Mouse (Mus musculus) embryonic facial prominence, embryonic 14.5 days (tissue): ENCODE measurements around the gene Smyd4. TPM values are rescaled to one million over a fixed set of nuclear protein-coding genes. Genes with fewer than 3 reads are reported as not detected.

Source experiments
- ATAC-seq: fragments of 200-750 bp; cut with Nextera tagmentation; 2 replicates; pipeline ENCODE4 v1.8.0; 2017; ENCODE audit warnings: low read depth, moderate number of reproducible peaks, moderate TSS enrichment
- DNase-seq: peaks from one replicate; pipeline ENCODE4 v3.0.0-alpha.2; 2015; ENCODE audit warnings: low spot score
- H3K27ac ChIP-seq: fragments of 300-500 bp; sonication (generic); replicated peaks from 2 replicates; pipeline ENCODE4 v1.5.1; 2014; ENCODE audit warnings: low read depth, mild to moderate bottlenecking, low read length, moderate library complexity
- H3K27me3 ChIP-seq: fragments of 300-500 bp; sonication (generic); replicated peaks from 2 replicates; pipeline ENCODE4 v1.6.1; 2014; ENCODE audit warnings: low read length; ENCODE audit not compliant: control insufficient read depth, insufficient read depth
- H3K36me3 ChIP-seq: fragments of 300-500 bp; sonication (generic); 2 replicates; pipeline ENCODE4 v1.6.1; 2014; ENCODE audit warnings: low read length, mixed read lengths; ENCODE audit not compliant: control insufficient read depth, insufficient read depth
- H3K4me1 ChIP-seq: fragments of 300-500 bp; sonication (generic); 2 replicates; pipeline ENCODE4 v1.6.1; 2014; ENCODE audit warnings: antibody characterized with exemption, low read length; ENCODE audit not compliant: control insufficient read depth, insufficient read depth
- H3K4me2 ChIP-seq: fragments of 300-500 bp; sonication (generic); 2 replicates; pipeline ENCODE4 v1.6.1; 2014; ENCODE audit warnings: low read depth, mild to moderate bottlenecking, low read length, moderate library complexity, mixed read lengths
- H3K4me3 ChIP-seq: fragments of 300-500 bp; sonication (generic); 2 replicates; pipeline ENCODE4 v1.5.1; 2014; ENCODE audit warnings: low read depth, mild to moderate bottlenecking, low read length
- H3K9ac ChIP-seq: fragments of 300-500 bp; sonication (generic); 2 replicates; pipeline ENCODE4 v1.6.1; 2014; ENCODE audit warnings: low read depth, mild to moderate bottlenecking, low read length, moderate library complexity, mixed read lengths
- H3K9me3 ChIP-seq: fragments of 300-500 bp; sonication (generic); 2 replicates; pipeline ENCODE4 v1.6.1; 2016; ENCODE audit warnings: low read length; ENCODE audit not compliant: control insufficient read depth
- WGBS: fragments of 180-500 bp; shearing (Covaris S2); extraction: QIAGEN DNeasy Blood & Tissue Kit; methylation state at CpG from one replicate; pipeline ENCODE4 v1.1.7; 2014; 5-methylcytosine and 5-hydroxymethylcytosine counted together
- polyA plus RNA-seq: library from polyadenylated mRNA; unstranded; fragments of >200 nt; fragmentation: Nextera tagmentation; extraction: Ambion mirVana; gene quantifications from 2 replicates; pipeline ENCODE4 v1.2.1, GENCODE M21; 2014

Gene Smyd4
- polyA plus RNA-seq, 1 experiment from 2014 or later, result 7.8 TPM

DNA sequence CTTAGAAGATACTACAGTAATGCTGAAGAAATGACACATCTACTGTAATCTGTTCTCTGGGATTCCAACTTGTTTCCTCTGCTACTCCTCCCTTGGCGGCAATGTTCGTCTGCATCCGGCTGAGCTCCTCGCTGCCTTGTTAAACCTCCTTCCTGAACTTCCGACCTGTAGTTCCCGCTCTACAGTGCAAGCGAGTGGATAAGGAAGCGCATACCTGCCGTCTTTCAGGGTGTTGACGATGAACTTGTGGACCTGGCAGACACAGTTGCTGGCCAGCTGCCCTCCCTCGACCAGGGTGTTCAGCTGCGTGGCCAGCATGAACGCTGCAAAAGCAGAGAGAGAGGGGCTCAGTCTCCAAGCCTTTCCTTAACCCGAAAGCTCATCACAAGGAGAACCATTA is 8.2 kb upstream of the Smyd4 start:
- Histone ChIP-seq H3K4me3 (no peak overlapping the region), H3K9me3 (no peaks in the 10 kb centered on the region), H3K9ac (no peak overlapping the region), H3K4me1 (no peaks in the 10 kb centered on the region), H3K36me3 (peaks cover 67% of the 10 kb centered on the region), H3K27ac (no peak overlapping the region), H3K27me3 (no peaks in the 10 kb centered on the region), H3K4me2 (no peak overlapping the region)
- no peak for ATAC-seq
- no peak for DNase-seq
- 94% methylated on average over 14 of the region's 14 CpGs for WGBS

- WGBS, result 83% methylated on average over 12 of the region's 12 CpGs
- H3K36me3 ChIP-seq, result peaks cover 60% of the 10 kb centered on the region
- H3K27me3 ChIP-seq, result no peaks in the 10 kb centered on the region
These were observed 7.4 kb upstream of the Smyd4 start for GRCm38 (mm10) chr11:75340698-75341345.

DNA sequence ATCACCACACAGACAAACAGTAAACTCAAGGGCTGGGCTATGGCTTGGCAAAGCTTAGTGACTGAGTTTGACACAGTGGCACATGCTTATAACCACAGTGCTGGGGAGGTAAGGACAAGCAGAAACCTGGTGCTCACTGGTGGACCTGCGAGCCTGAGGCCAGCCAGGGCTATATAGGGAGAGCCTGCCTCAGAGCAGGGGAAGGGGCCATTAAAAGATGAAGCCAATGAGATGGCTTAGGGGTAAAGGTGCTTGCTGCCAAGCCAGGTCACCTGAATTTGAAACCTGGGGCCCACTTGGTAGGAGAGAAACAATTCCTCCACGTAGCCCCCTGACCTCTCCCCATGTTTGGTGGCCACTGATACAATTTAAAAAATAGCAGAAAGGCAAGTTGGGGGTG is 5.1 kb upstream of the Smyd4 start:
- WGBS, result 89% methylated on average over 2 of the region's 2 CpGs
- no peaks in the 10 kb centered on the region for H3K9me3 ChIP-seq
- H3K4me3 ChIP-seq, result no peak overlapping the region
- H3K27ac ChIP-seq, result no peak overlapping the region
- H3K36me3 ChIP-seq, result peaks cover 40% of the 10 kb centered on the region
- DNase-seq, result no peak
- H3K9ac ChIP-seq, result no peak overlapping the region
- H3K4me1 ChIP-seq, result peaks cover 11% of the 10 kb centered on the region; the same call in 1 of the 2 replicates
- no peaks in the 10 kb centered on the region for H3K27me3 ChIP-seq
- no peak for ATAC-seq
- H3K4me2 ChIP-seq, result no peak overlapping the region

More at GRCm38 (mm10) chr11:75340698-75341345, 7.4 kb upstream of the Smyd4 start:
- DNase-seq (no peak), ATAC-seq (no peak)
- Histone ChIP-seq H3K4me1 (no peaks in the 10 kb centered on the region), H3K9me3 (no peaks in the 10 kb centered on the region), H3K27ac (no peak overlapping the region), H3K9ac (no peak overlapping the region), H3K4me3 (no peak overlapping the region), H3K4me2 (no peak overlapping the region)

GRCm38 (mm10) chr11:75344163-75344562 is 4.1 kb upstream of the Smyd4 start:
- no peak overlapping the region for H3K4me2 ChIP-seq
- no peak overlapping the region for H3K4me3 ChIP-seq
- H3K9me3 ChIP-seq, result no peaks in the 10 kb centered on the region
- H3K9ac ChIP-seq, result no peak overlapping the region
- H3K27ac ChIP-seq, result no peak overlapping the region
- H3K36me3 ChIP-seq, result peaks cover 30% of the 10 kb centered on the region
- DNase-seq (no peak), ATAC-seq (no peak)
- WGBS, result 64% methylated on average over 2 of the region's 2 CpGs
- no peaks in the 10 kb centered on the region for H3K27me3 ChIP-seq
- H3K4me1 ChIP-seq, result peaks cover 12% of the 10 kb centered on the region; the same call in 1 of the 2 replicates

DNA sequence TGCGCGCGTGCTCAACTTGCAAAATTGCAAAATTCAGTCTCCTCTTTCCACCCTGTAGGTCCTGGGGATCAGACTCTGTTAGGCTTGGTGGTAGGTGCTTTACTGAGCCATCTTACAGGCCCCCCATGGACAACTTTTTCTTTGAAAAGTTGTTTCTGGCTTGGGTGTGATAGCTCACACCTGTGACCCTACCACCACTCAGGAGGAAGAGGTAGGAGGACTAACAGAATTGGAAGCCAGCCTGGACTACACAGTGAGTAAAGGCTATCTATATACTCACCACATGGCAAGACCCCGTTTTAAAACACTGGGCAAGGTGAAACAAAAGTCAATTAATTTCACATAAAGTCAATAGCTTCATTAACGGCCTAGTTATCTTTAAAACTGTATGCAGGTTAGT is 3.5 kb upstream of the Smyd4 start:
- Histone ChIP-seq H3K27me3 (no peaks in the 10 kb centered on the region), H3K4me2 (no peak overlapping the region), H3K36me3 (peaks cover 24% of the 10 kb centered on the region), H3K27ac (no peak overlapping the region), H3K9me3 (no peaks in the 10 kb centered on the region), H3K9ac (no peak overlapping the region), H3K4me1 (peaks cover 17% of the 10 kb centered on the region; the same call in 1 of the 2 replicates), H3K4me3 (no peak overlapping the region)
- no peak for ATAC-seq
- DNase-seq, result no peak
- 95% methylated on average over 5 of the region's 5 CpGs for WGBS

DNA sequence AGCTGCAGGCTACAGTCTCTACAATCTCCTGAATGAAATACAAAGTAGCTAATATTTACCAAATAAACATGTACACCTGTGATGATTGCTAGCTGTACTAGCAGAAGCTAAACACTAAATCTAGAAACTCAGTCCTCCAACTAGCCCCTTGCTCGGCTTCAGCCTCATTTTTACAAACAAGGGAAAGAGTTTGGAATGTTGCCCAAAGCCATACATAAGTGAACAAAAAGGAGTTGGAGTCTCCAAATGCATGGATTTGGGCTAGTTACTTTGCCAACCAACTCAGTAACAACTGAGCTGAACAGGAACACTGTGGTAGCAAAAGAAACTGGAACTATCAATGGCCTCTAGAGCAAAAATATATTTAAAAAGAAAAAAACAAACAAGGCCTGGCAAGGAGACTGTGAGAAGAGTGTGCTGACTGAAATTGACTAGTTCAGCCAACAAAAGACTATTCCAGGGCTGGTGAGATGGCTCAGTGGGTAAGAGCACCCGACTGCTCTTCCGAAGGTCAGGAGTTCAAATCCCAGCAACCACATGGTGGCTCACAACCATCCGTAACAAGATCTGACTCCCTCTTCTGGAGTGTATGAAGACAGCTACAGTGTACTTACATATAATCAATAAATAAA is 1.6 kb upstream of the Smyd4 start:
- DNase-seq (no peak), ATAC-seq (no peak)
- WGBS, result 49% methylated on average over 3 of the region's 4 CpGs
- peaks cover 4% of the 10 kb centered on the region for H3K36me3 ChIP-seq
- peak overlapping the region; percentile 86 for H3K4me2 ChIP-seq
- no peaks in the 10 kb centered on the region for H3K9me3 ChIP-seq
- H3K27me3 ChIP-seq, result no peaks in the 10 kb centered on the region
- H3K4me3 ChIP-seq, result peak overlapping the region; percentile 8
- no peak overlapping the region for H3K27ac ChIP-seq
- H3K4me1 ChIP-seq, result peaks cover 17% of the 10 kb centered on the region; the same call in 1 of the 2 replicates
- H3K9ac ChIP-seq, result peak overlapping the region; percentile 84; the same call in 1 of the 2 replicates

DNA sequence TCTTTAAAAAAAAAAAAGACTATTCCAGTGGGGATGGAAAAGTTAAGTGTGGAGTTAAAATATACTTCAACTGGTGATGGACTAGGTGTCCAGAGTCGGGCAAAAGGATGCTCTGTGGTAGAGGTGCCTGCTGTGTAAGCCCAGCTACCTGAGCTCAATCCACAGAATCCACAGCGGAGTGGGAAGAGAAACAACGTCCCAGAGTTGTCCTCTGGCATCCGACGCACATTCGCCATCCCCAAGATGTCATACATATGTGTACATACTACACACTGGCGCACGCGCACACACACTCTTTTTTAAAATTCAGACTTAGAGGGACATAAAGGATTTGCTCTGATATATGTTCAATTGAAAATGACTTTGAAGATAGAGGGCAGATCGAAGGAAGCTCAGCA is 1.0 kb upstream of the Smyd4 start:
- Histone ChIP-seq H3K4me3 (peak overlapping the region; percentile 87), H3K27ac (no peak overlapping the region), H3K9me3 (no peaks in the 10 kb centered on the region), H3K9ac (peak overlapping the region; percentile 84), H3K36me3 (no peaks in the 10 kb centered on the region), H3K4me1 (peaks cover 17% of the 10 kb centered on the region; the same call in 1 of the 2 replicates), H3K4me2 (peak overlapping the region; percentile 86), H3K27me3 (no peaks in the 10 kb centered on the region)
- no peak for ATAC-seq
- DNase-seq, result no peak
- 35% methylated on average over 10 of the region's 10 CpGs for WGBS

DNA sequence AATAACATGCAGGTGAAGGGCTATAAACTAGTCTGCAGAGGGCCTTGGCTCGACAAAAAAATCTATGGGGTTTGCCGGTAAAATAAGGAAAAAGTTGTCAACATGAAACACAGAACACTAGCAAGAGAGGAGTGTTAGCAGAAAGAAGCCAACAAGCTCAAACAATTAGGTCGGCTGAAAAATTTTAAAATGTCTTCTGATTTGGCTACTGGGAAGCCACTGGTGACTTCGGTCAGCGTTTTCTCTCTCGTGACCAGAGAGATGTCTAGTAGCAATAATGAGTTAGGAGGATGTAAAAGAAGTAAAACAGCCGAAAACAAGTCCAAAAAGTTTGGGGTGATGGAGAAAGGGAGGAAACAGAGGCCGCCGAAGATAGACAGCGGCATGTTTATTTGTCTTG is 637 bp upstream of the Smyd4 start:
- H3K4me2 ChIP-seq, result peak overlapping the region; percentile 86
- ATAC-seq, result no peak

More for the DNA sequence above, 637 bp upstream of the Smyd4 start:
- 1% methylated on average over 10 of the region's 10 CpGs for WGBS
- Histone ChIP-seq H3K9me3 (no peaks in the 10 kb centered on the region), H3K4me3 (peak overlapping the region; percentile 87), H3K36me3 (no peaks in the 10 kb centered on the region), H3K27ac (peak overlapping the region; percentile 55; the same call in 1 of the 2 replicates), H3K27me3 (no peaks in the 10 kb centered on the region), H3K9ac (peak overlapping the region; percentile 84), H3K4me1 (peaks cover 17% of the 10 kb centered on the region; the same call in 1 of the 2 replicates)
- DNase-seq, result no peak
